Mouse (Mus musculus) bone marrow macrophage, adult 2 months (primary cell): ENCODE measurements around the gene Spry1. TPM values are rescaled to one million over a fixed set of nuclear protein-coding genes. Genes with fewer than 3 reads are reported as not detected.

Source experiments
- H3K27ac ChIP-seq: 2 replicates; pipeline ENCODE4 v1.5.1; 2012; ENCODE audit warnings: low read depth, low read length; ENCODE audit not compliant: insufficient read depth
- H3K4me1 ChIP-seq: 2 replicates; pipeline ENCODE4 v1.6.1; 2012; ENCODE audit warnings: low read length; ENCODE audit not compliant: control insufficient read depth, insufficient read depth
- H3K4me3 ChIP-seq: 2 replicates; pipeline ENCODE4 v1.5.1; 2012; ENCODE audit warnings: mild to moderate bottlenecking, low read length, moderate library complexity; ENCODE audit not compliant: insufficient read depth
- CTCF ChIP-seq: IDR thresholded peaks from 2 replicates; pipeline ENCODE4 v1.5.1; 2012; ENCODE audit warnings: low read depth, mild to moderate bottlenecking, low read length, moderate library complexity
- POLR2A ChIP-seq: IDR thresholded peaks from 2 replicates; pipeline ENCODE4 v1.6.1; 2012; ENCODE audit warnings: mild to moderate bottlenecking, low read depth, low read length, borderline replicate concordance
- polyA plus RNA-seq: library from polyadenylated mRNA; stranded (reverse); fragments of >200 nt; gene quantifications from 2 replicates; pipeline ENCODE4 v1.2.4, GENCODE M21; 2012; ENCODE audit not compliant: missing spikeins, insufficient read depth, insufficient read length

The Spry1 gene
- polyA plus RNA-seq, 1 experiment = not detected

DNA sequence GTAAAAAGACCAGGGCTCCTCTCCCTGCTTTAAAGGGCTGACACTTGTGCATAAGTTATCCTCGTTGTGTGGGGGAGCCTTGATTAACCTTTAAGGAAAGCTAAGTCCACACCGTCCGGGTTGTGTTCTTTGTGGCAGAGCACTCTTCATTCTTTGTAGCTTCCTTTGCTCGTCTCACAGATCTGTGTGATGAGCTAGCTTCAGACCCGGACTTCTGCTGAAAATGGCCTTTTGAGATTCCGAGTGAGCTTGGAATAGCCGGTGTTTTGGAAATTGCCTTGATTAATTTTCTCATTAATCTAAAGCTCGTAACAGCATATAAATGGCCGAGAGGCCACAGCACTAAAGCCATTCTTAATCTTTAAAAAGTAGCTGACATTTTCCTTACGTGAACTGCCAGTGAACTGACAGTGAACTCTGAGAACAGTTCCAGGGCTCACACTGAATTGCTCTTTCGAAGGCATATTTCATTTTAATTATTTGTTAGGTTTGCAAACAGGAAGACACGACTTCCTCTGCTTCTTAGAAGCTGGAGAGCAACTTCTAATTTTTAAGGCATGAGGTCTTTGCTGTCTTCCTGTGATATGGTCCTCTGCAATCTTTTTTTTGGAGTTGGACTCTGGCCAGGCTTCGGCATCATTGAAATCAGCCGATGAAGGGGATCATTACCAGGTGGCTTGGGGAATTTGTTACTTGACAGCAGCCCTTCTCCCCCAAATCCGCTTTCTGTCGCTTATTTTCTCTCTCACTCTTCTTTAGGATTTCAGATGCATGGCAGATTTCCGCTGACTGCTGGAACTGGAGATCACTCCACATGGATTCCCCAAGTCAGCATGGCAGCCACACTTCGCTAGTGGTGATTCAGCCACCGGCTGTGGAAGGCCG lies 2.3 kb downstream of the Spry1 start:
- H3K4me3 ChIP-seq = no peak overlapping the region
- TF ChIP-seq POLR2A = no peak
- TF ChIP-seq CTCF = no peak
- peaks cover 2% of the 10 kb centered on the region; the same call in 1 of the 2 replicates for H3K4me1 ChIP-seq
- H3K27ac ChIP-seq = no peak overlapping the region

DNA sequence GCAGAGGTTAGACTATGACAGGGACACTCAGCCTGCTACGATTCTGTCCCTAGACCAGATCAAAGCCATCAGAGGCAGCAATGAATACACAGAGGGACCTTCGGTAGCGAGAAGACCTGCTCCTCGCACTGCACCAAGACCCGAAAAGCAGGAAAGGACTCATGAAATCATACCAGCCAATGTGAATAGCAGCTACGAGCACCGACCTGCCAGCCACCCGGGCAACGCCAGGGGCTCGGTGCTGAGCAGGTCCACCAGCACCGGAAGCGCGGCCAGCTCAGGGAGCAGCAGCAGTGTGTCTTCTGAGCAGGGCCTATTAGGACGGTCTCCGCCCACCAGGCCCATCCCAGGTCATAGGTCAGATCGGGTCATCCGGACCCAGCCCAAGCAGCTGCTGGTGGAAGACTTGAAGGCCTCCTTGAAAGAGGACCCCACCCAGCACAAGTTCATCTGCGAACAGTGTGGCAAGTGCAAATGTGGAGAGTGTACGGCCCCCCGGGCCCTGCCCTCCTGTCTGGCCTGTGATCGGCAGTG lies 3.0 kb downstream of the Spry1 start:
- TF ChIP-seq POLR2A (no peak), CTCF (no peak)
- Histone ChIP-seq H3K4me3 (no peak overlapping the region), H3K27ac (no peak overlapping the region), H3K4me1 (peaks cover 2% of the 10 kb centered on the region; the same call in 1 of the 2 replicates)

DNA sequence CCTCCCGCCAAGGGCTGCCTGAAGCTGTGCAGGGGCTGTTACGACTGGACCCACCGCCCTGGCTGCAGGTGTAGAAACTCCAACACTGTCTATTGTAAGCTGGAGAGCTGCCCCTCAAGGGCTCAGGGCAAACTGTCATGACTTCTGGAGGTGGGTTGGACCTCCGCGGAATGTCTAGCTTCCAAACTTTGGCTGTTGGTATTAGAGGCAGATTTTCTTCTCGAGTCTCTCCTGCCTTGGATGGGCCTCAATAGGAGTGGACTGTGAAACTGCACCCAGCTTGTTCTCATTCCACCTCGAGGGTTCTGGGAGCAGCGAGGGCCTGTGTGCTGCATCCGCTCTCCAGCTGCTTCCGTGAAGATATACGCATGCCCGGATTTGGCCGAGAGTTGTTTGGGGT lies 3.7 kb downstream of the Spry1 start:
- no peak for TF ChIP-seq POLR2A
- no peak for TF ChIP-seq CTCF
- no peak overlapping the region for H3K27ac ChIP-seq
- H3K4me1 ChIP-seq = peaks cover 6% of the 10 kb centered on the region
- no peak overlapping the region for H3K4me3 ChIP-seq

DNA sequence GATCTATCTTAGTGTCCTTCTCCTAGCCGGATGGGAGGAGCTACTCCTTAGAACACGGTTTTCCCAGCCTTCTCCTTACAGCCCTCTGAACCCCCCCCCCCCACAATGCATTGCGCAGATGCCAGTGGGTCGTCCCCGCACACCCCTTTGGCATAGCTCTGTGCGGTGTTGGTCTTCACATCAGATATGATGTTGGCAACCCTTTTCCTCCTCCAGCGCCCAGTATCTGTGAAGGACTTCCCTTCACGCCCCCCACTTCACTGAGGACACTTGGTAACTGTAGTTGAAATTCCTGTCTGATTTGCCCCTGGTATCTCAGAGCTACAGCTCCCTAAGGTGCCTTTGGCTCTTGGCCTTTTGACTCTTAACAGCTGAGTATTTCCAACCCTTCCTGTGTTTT lies 4.2 kb downstream of the Spry1 start:
- H3K4me3 ChIP-seq = no peak overlapping the region
- no peak for TF ChIP-seq CTCF
- no peak for TF ChIP-seq POLR2A
- no peak overlapping the region for H3K27ac ChIP-seq
- H3K4me1 ChIP-seq = peaks cover 10% of the 10 kb centered on the region

DNA sequence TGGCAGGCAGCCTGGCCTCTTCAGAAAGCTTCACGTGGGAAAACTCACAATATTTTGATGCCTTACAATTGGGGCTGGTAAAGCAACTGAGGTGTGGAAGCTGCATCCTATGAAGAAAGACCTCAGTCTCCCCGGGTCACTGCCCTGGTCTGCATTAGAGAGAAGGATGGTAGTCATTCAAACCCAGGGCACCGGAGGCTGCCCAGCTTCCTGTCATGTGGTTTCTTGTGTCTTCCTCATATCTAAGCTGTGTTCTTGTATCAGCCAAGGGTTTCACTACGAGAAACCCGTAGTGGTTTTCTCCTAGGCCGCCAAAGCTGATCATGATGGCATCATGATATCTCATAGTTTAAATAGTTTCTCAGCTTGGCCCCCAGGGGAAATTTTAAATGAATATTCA lies 5.3 kb downstream of the Spry1 start:
- TF ChIP-seq POLR2A = no peak
- TF ChIP-seq CTCF = no peak
- Histone ChIP-seq H3K27ac (no peak overlapping the region), H3K4me3 (no peak overlapping the region), H3K4me1 (peaks cover 10% of the 10 kb centered on the region)

DNA sequence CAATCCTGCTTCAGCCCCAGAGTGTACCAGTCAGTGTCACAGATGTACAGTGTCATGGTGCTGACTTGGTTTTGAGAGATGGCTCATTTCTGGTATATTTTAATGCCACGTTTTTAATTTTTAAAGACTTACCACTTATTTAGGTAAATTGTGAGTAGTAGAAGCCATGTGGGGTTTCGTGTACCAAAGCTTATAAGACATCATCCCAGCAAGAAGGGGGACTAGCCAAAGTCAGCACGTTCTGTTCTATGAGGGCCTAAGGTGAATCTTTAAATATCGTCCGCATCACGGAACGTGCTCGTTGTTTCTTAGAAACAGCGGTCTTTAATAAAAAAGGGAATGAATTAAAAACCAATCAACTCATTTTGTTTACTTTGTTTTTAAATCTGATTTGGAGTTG lies 6.5 kb downstream of the Spry1 start:
- H3K27ac ChIP-seq = no peak overlapping the region
- no peak for TF ChIP-seq CTCF
- no peak for TF ChIP-seq POLR2A
- H3K4me1 ChIP-seq = peaks cover 10% of the 10 kb centered on the region

DNA sequence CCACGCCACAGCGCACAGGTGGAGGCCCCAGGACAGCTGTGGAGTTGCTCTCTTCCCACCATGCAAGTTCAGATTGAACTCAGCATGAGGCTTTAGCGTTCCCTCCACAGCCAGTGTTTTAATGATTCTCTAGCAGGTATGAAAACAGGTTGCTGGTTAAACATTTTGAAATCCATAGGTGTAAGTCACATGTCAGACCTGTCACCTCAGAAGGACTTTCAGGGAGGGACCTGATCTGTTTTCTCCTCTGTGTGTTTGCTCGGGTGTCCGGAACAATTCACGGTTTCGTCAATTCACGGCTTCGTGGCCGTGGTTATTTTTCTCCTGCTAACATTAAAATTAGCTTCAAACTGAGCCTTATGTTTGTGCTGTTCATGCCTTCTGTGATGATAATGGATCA lies 7.5 kb downstream of the Spry1 start:
- Histone ChIP-seq H3K4me1 (peaks cover 10% of the 10 kb centered on the region), H3K4me3 (no peak overlapping the region), H3K27ac (no peak overlapping the region)
- TF ChIP-seq CTCF (no peak), POLR2A (no peak)

More for the DNA sequence above, 6.5 kb downstream of the Spry1 start:
- H3K4me3 ChIP-seq = no peak overlapping the region

DNA sequence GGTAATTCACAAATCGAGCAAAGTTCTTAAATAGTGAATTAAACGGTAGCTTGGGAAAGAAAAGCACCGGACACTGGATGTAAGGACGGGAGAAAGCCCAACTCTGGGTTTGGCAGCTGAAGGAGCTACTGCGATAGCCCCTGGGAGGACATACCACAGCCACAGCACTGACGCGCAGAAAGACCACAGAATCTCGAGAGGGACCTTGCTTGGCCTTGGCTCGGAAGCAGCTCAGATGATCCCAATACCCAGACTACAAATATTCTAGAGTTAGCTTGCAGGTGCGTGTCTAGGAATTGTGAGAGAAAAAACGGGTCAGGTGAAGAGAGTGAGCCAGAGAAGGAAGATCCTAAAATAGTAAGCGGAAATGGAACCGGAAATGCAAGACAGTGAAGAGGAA lies 8.5 kb downstream of the Spry1 start:
- no peak overlapping the region for H3K27ac ChIP-seq
- H3K4me1 ChIP-seq = peaks cover 10% of the 10 kb centered on the region
- H3K4me3 ChIP-seq = no peak overlapping the region
- no peak for TF ChIP-seq POLR2A
- TF ChIP-seq CTCF = no peak

DNA sequence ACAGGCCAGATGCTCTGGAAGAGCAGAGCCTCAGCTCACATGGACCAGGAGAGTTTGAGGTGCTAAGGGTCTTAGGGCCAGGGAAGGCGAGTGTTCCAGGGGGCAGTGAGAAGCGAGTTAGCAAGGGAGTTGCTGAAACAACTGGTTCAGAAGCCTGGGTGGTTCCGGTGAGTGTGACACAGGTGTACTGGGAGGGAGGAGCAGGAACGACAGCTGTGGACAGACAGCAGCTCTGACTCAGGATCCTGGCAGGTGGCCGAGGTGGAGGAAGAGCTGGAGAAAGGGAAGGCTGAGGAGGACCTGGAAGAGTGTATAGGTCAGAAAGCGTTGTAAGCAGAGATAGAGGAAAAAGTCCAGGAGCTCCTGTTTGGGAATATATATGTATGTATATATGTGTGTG lies 9.5 kb downstream of the Spry1 start:
- H3K4me3 ChIP-seq = no peak overlapping the region
- peaks cover 10% of the 10 kb centered on the region for H3K4me1 ChIP-seq
- H3K27ac ChIP-seq = no peak overlapping the region
- TF ChIP-seq POLR2A = no peak
- TF ChIP-seq CTCF = no peak

DNA sequence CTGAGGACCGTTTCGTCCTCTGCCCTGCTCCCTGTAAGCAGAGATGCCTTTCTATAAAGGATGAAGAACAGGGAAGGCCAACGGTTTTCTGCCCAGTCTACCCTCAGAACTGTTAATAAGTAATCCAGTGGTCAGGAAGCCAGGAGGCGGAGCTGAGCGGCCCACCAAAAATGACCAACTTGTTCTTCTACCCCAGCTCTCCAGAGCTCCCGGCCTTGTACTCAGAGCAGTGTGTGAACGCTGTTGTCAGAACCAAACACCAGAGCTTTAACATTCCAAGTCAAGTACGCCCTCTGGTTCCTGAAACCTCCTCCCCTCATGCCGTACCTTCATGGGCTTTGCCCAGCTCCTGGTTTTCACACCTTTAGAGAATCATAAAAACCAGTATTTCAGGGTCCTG lies 12.8 kb downstream of the Spry1 start:
- no peak overlapping the region for H3K4me3 ChIP-seq
- TF ChIP-seq CTCF = no peak
- no peak for TF ChIP-seq POLR2A
- peaks cover 11% of the 10 kb centered on the region for H3K4me1 ChIP-seq
- H3K27ac ChIP-seq = no peak overlapping the region
